26 mouse cellular contexts compared by ENCODE assay signal in genomic region chr4:155981436-155982082, GRCm38 (mm10). TPM values are rescaled to one million over a fixed set of nuclear protein-coding genes. Genes with fewer than 3 reads are reported as not detected.
"Had no signal": no experiment of that assay in that cellular context is flagged by ENCODE, and none has a peak within 500 bp of the region (broad histone marks: within the 10 kb centered on the region; RNA-seq: fewer than 3 reads in every experiment).

No protein-coding gene starts in this region.

- H3K27me3 ChIP-seq: heart, embryonic 15.5 days; hindbrain, embryonic 12.5 days; intestine, embryonic 15.5 days; limb, embryonic 12.5 days had no signal

- ATAC-seq: hindbrain, embryonic 16.5 days; inflammation-experienced regulatory T-cells, adult 6 months; intestine, embryonic 15.5 days; intestine, postnatal 0 days had no signal

- DNase-seq: gastrocnemius, adult 2 months; gastrocnemius, postnatal 10 days; gastrocnemius, postnatal 25 days; heart, adult 11 months; heart, adult 2 months; heart, postnatal 14 days; heart, postnatal 4 days; kidney, adult 18-20 months; kidney, adult 8-10 months; kidney, postnatal 10 days; kidney, postnatal 25 days; kidney, postnatal 4 days had no signal

- H3K4me2 ChIP-seq: heart, embryonic 11.5 days; heart, embryonic 13.5 days; heart, embryonic 15.5 days; hindbrain, embryonic 12.5 days; hindbrain, embryonic 14.5 days; intestine, embryonic 15.5 days; limb, embryonic 12.5 days had no signal

- H3K36me3 ChIP-seq: heart, embryonic 13.5 days; heart, embryonic 15.5 days; hindbrain, embryonic 10.5 days; hindbrain, embryonic 12.5 days; intestine, embryonic 15.5 days; limb, embryonic 10.5 days; limb, embryonic 12.5 days had no signal

- H3K4me1 ChIP-seq: heart, embryonic 13.5 days; heart, embryonic 15.5 days; intestine, embryonic 15.5 days; limb, embryonic 10.5 days; limb, embryonic 12.5 days had no signal

- H3K9me3 ChIP-seq: heart, embryonic 15.5 days; intestine, embryonic 15.5 days; limb, embryonic 10.5 days; limb, embryonic 12.5 days had no signal

- H3K4me3 ChIP-seq: gastrocnemius, adult 2 months; heart, adult 2 months; heart, embryonic 13.5 days; heart, embryonic 15.5 days; hindbrain, embryonic 10.5 days; hindbrain, embryonic 12.5 days; intestine, embryonic 15.5 days; layer of hippocampus, adult 2 months; left cerebral cortex, adult 2 months; limb, embryonic 10.5 days; limb, embryonic 12.5 days had no signal

- H3K27ac ChIP-seq: gastrocnemius, adult 2 months; heart, adult 2 months; heart, embryonic 13.5 days; heart, embryonic 15.5 days; hindbrain, embryonic 10.5 days; hindbrain, embryonic 12.5 days; hindbrain, embryonic 14.5 days; intestine, embryonic 15.5 days; layer of hippocampus, adult 2 months; left cerebral cortex, adult 2 months; limb, embryonic 10.5 days; limb, embryonic 12.5 days had no signal

- H3K9ac ChIP-seq: heart, embryonic 13.5 days; heart, embryonic 15.5 days; hindbrain, embryonic 12.5 days; hindbrain, embryonic 14.5 days; intestine, embryonic 15.5 days; limb, embryonic 12.5 days had no signal

RNA-seq across cellular contexts. Expression of gene Tnfrsf4, which starts 32.1 kb away (rescaled TPM):
- total RNA-seq: heart, adult 2 months had no signal
- polyA plus RNA-seq: hindbrain, embryonic 16.5 days had no signal
